Mouse (Mus musculus): ENCODE results near the gene Olfr1487. TPM values are rescaled to one million over a fixed set of nuclear protein-coding genes. Genes with fewer than 3 reads are reported as not detected.
"Not testable (repeated sequence)": the region's sequence is repeated elsewhere in the genome, so short reads cannot be mapped to it uniquely, and the experiment has no call there.

Olfr1487 gene
- total RNA-seq (2021): not detected
- long read RNA-seq, experiment 1: 0 reads
- long read RNA-seq, experiment 2: 0 reads

- intact Hi-C loops (cut with DNase I): not testable (repeated sequence)
These were observed at the start of gene Olfr1487 for GRCm38 (mm10) chr19:13617075-13617474. Olfr1487 (plus strand) TSS chr19:13617375.

GRCm38 (mm10) chr19:13583211-13583610 lies 34.0 kb upstream of the Olfr1487 start, which contains the start of gene Olfr1484:
Olfr1484 (plus strand) TSS chr19:13583511.
- intact Hi-C loops (cut with DNase I): no loop called here
- DNase-seq: no peak

More at GRCm38 (mm10) chr19:13617075-13617474, at the start of gene Olfr1487:
- DNase-seq: not testable (repeated sequence)

- intact Hi-C loops (cut with DNase I): no loop called here
- DNase-seq: no peak
These were observed 14.1 kb downstream of the Olfr1487 start, which contains the start of gene Olfr1489 for GRCm38 (mm10) chr19:13631321-13631720. Olfr1489 (plus strand) TSS chr19:13631621.

- intact Hi-C loops (cut with DNase I): no loop called here
- DNase-seq: no peak
These were observed 33.6 kb downstream of the Olfr1487 start, which contains the start of gene Olfr1490 for GRCm38 (mm10) chr19:13650791-13651190. Olfr1490 (plus strand) TSS chr19:13651091.

Small RNA genes lying within 50 kb of the gene (microRNA-seq; reads per million reads assigned to microRNA genes)
- 0 reads per million in 2 experiments for gene Gm22323
- gene Gm23931: 0 reads per million in 2 experiments

Other genes starting within 250 kb of the Olfr1487 start
- gene Olfr1469, start 209.5 kb upstream of the Olfr1487 start, total RNA-seq (2021): not detected
- gene Olfr1471, start 174.0 kb upstream of the Olfr1487 start, total RNA-seq (2021): not detected
- gene Olfr1472, start 161.3 kb upstream of the Olfr1487 start, total RNA-seq (2021): not detected
- not detected for gene Olfr1474, start 147.8 kb upstream of the Olfr1487 start, total RNA-seq (2021)
- not detected for gene Olfr1475, start 137.2 kb upstream of the Olfr1487 start, total RNA-seq (2021)
- gene Olfr1477, start 116.8 kb upstream of the Olfr1487 start, total RNA-seq (2021): not detected
- not detected for gene Olfr1480, start 89.5 kb upstream of the Olfr1487 start, total RNA-seq (2021)
- gene Olfr1484, start 33.9 kb upstream of the Olfr1487 start, total RNA-seq (2021): not detected
- not detected for gene Olfr1489, start 14.2 kb downstream of the Olfr1487 start, total RNA-seq (2021)
- not detected for gene Olfr1490, start 33.7 kb downstream of the Olfr1487 start, total RNA-seq (2021)
- gene Olfr1491, start 79.9 kb downstream of the Olfr1487 start, total RNA-seq (2021): not detected
- gene Olfr1493-ps1, start 105.9 kb downstream of the Olfr1487 start, total RNA-seq (2021): not detected
- not detected for gene Olfr1494, start 122.4 kb downstream of the Olfr1487 start, total RNA-seq (2021)
- not detected for gene Olfr1495, start 147.2 kb downstream of the Olfr1487 start, total RNA-seq (2021)
- not detected for gene Olfr1496, start 160.5 kb downstream of the Olfr1487 start, total RNA-seq (2021)
- gene Olfr1497, start 180.8 kb downstream of the Olfr1487 start, total RNA-seq (2021): not detected
- not detected for gene Olfr1499, start 202.1 kb downstream of the Olfr1487 start, total RNA-seq (2021)
- gene Olfr1500, start 213.1 kb downstream of the Olfr1487 start, total RNA-seq (2021): not detected
- not detected for gene Olfr1501, start 233.3 kb downstream of the Olfr1487 start, total RNA-seq (2021)
- gene Olfr1502, start 244.4 kb downstream of the Olfr1487 start, total RNA-seq (2021): not detected